Mouse (Mus musculus) gastrocnemius, postnatal 25 days (tissue): ENCODE results near the gene Pom121l2. TPM values are rescaled to one million over a fixed set of nuclear protein-coding genes. Genes with fewer than 3 reads are reported as not detected.

Experiments used
- DNase-seq: peaks from one replicate; pipeline ENCODE4 v3.0.0; 2022
- total RNA-seq, 2 experiments: library from RNA; stranded (reverse); gene quantifications; 1 replicate in 1 of 2; 2 replicates in 1 of 2; pipeline ENCODE4 v1.2.3; 2021

Gene Pom121l2
- total RNA-seq, 2 experiments from 2014 or later = not detected

- no peak for DNase-seq
Measured at GRCm38 (mm10) chr13:22019934-22020835, 39.2 kb downstream of the Pom121l2 start.

DNA sequence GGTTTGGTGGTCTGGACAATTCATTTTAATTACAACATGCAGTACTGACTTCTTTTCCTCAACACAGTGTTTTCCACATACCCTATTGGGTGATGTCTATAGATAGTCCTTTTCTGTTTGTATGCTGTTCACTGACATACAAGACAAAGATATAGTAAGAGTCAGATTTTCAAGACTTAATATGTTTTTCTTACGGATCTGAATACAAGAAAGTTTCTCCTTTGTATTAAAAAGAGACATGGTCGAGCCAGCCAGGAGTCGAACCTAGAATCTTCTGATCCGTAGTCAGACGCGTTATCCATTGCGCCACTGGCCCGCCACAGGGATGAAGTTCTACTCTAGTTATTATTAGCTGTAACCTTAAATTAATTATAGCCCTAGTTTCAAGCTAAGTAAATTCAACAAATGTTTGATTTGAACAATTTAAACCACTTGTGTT lies 39.9 kb downstream of the Pom121l2 start:
- peak; percentile 41 for DNase-seq

DNA sequence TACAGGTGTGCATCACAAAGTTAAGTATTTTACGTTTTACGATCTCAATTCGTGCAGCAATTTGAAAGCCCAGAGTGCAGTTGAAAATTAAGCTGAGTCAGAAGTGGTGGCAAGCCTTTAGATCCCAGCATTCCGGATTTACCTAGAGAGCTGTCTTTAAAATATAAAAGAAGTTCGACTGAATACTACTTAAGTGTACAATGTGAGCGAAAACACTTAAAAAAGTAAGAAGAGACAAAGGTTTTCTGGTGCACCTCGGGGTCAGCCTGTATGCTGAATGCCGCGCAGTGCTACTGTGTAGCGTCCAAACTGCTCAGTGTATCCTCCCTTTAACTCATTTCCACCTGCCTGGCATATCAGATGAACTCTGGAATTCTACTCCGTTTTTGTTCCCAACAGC lies 40.6 kb downstream of the Pom121l2 start:
- no peak for DNase-seq

GRCm38 (mm10) chr13:22022241-22022640 lies 41.2 kb downstream of the Pom121l2 start:
- DNase-seq = peak; percentile 63

GRCm38 (mm10) chr13:22026058-22027031 lies 45.4 kb downstream of the Pom121l2 start:
- peak; percentile 67 for DNase-seq

DNA sequence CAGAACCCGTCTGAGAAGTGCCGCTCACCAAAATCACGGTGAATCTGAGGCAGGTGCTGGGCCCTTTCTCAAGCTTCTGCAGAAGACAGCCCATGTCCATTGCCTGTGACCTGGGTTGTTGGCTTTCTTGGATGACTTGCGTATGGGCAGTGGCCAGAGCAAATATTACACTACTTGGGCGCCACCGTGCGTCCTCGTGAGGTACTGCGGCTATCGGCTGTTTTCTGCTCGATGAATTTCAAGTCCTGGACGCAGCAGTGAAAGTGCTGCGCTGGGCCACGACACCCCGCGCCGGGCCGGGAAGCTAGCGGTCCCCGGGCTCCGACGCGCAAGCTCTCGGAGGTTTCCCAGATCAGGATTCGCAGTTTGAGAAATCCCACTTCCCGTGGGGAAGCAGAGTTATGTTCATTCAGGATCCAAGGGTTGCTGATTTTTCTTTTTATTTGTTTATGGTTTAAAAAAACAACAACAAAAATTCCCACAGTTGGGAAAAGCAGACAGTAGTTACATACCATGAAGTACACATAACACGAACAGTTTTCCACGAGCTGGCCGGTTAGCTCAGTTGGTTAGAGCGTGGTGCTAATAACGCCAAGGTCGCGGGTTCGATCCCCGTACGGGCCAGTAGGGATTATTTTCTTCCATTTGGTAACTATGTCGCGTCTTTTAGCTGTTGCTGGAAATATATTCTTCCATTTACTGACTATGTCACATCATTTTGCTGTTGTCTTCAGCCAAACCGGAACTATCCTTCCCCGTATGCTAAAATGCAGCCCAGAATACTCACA lies 47.9 kb downstream of the Pom121l2 start:
- peak; percentile 89 for DNase-seq

DNA sequence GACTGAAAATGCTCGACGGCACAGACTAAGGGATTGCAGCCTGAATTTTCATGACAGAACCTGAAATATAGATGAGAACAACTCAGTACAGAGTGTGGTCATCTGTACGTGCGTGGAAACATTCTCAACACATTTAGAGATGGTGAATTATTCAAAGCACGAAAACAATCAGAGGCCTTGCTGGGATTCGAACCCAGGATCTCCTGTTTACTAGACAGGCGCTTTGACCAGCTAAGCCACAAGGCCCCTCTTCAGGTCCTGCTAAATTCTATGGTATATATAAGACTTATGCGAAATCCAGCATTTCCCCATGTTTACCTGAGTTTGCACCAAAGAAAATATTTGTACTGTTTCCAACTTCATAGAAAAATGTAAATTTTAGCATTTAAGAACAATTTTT lies 48.9 kb downstream of the Pom121l2 start:
- DNase-seq = no peak

GRCm38 (mm10) chr13:22030493-22030892 lies 49.5 kb downstream of the Pom121l2 start:
- no peak for DNase-seq

- DNase-seq = no peak
Measured at GRCm38 (mm10) chr13:22033741-22034442, 52.9 kb downstream of the Pom121l2 start.

DNA sequence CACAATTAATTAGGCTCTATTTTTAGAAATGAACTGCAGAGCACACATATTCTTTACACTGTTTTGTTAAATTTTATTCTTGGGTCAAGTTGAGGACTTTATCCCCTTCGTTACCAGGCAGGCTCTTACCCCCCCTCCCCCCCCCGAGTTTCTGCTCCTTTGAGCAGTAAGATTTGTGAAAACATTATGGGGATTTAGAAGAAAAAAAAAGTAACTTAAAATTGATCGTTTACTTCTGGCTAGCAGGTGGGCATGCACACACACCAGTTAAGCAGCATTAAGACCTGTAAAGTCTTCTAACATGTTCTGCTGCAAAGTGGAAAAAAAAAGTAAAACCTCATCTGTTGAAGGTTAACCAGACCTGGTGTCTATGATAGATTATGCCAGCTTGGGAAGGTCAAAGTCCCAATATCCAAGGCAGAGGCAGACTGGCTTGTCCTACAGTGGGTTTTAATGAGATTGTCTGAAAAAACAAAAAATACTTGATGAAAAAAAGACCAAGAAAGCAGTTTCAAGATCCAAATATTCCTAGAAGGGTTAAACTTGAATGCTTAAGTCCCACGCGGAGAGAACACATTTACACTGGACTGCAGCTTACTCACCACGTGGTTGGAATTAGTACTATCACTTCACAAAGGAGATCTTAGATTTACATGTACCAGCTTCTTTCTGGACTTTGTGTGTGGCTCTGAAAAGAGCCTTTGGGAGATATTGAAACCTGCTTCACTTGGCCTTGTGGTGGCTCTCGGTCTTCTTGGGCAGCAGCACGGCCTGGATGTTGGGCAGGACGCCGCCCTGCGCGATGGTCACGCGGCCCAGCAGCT lies 53.7 kb downstream of the Pom121l2 start:
- no peak for DNase-seq

GRCm38 (mm10) chr13:22035267-22036148 lies 54.5 kb downstream of the Pom121l2 start, which contains the start of the genes Hist1h2ah and Hist1h2bk:
Hist1h2ah (minus strand) TSS chr13:22035568.
Hist1h2bk (plus strand) TSS chr13:22035870.
- DNase-seq = peak; percentile 76

DNA sequence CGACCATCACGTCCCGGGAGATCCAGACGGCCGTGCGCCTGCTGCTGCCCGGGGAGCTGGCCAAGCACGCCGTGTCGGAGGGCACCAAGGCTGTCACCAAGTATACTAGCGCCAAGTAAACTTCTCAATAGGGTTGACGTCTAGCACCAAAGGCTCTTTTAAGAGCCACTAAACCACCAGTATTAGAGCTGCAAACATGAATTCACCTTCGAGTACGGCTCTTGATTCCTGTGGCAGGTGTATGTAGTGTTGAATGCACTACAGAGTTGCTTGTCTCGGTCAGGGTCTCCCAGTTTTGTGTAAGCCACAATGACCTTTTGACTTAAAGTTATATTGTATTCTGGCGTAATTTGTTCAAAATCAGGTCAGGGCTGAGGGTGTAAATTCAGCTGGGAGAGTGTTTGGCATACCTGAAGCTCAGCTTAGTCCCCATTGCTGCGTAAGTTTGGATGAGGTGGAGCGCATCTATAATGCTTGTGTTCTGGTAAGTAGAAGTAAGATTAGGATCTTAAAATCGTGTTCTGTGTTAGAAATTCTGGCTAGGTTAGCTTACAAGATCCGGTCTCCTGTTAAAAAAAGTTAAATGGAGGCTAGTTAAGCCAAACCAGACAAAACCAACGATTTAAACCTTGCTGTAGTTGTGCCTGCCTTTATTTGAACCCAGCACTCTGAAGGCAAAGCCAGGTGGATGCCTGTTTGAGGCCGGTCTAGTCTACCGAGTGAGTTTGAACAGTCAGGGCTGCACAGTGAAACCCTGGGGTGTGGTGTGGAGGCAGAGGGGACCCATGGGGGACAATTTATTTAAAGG lies 55.4 kb downstream of the Pom121l2 start:
- DNase-seq = no peak

DNA sequence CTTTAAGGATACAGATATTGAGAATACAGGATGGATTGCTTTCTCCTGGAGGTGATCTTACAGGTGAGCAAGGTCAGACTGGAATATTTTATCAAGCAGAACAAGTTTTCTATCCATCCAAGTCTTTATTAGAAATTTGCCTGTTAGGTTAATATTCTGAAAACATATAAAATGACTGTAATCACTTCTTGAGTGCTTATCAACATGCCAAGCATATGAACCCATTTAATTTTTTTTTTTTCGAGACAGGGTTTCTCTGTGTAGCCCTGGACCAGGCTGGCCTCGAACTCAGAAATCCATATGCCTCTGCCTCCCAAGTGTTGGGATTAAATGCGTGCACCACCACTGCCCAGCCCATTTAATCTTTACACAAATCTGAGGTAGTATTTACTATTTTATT lies 56.0 kb downstream of the Pom121l2 start:
- DNase-seq = no peak

- DNase-seq = no peak
Measured at GRCm38 (mm10) chr13:22037415-22037814, 56.4 kb downstream of the Pom121l2 start.
